16 mouse cellular contexts compared by ENCODE assay signal in the genomic region with DNA sequence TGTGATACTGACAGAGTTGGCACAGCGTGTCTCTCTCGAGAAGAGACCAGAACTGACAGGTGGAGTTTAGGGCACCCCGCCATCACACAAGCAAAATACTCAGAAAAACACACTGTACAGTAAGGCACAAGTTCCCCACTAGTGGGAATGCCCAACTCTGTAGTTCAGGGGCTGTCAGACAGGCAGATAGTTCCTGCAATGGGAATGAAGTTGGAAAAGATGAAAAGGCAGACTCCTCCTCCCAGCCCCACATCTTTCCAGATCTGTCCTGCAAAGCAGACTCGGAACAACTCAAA.
DNase-seq lines count a peak whose midpoint lies in the region; ATAC-seq and TF ChIP-seq lines count a peak whose summit lies in the region.
"Had no signal": no experiment of that assay in that cellular context is flagged by ENCODE, and none has a peak within 500 bp of the region (broad histone marks: within the 10 kb centered on the region; RNA-seq: fewer than 3 reads in every experiment).

No protein-coding gene starts in this region.

- H3K9ac ChIP-seq in heart, embryonic 15.5 days, result no peak overlapping the region
- H3K9ac ChIP-seq in lung, embryonic 16.5 days (ENCODE audit: low read length), result no peak overlapping the region
- H3K9ac ChIP-seq in intestine, embryonic 16.5 days (ENCODE audit: low read depth, low read length), result no peak overlapping the region
- H3K9ac ChIP-seq in stomach, postnatal 0 days (ENCODE audit: low read length), result no peak overlapping the region

- DNase-seq in heart, adult 18-20 months, result no peak
- DNase-seq in lung, postnatal 25 days (ENCODE audit: low spot score), result no peak
- DNase-seq in stomach, postnatal 0 days (ENCODE audit: low spot score), result no peak
- DNase-seq in adrenal gland, adult 8-10 months, result no peak
- DNase-seq in kidney, postnatal 4 days, result no peak
- DNase-seq: adrenal gland, postnatal 14 days; cerebellum, adult 11 months; gastrocnemius, postnatal 10 days; heart, postnatal 4 days; thymus, postnatal 25 days had no signal

- no peak overlapping the region for H3K27ac ChIP-seq in heart, embryonic 15.5 days
- H3K27ac ChIP-seq in lung, embryonic 16.5 days (ENCODE audit: low read length), result peak overlapping the region; percentile 32; the same call in 1 of the 2 replicates
- no peak overlapping the region for H3K27ac ChIP-seq in intestine, embryonic 16.5 days (ENCODE audit: low read length)
- H3K27ac ChIP-seq in stomach, postnatal 0 days (replicated peaks), result no peak overlapping the region

- H3K27me3 ChIP-seq in heart, embryonic 15.5 days, result no peaks in the 10 kb centered on the region
- H3K27me3 ChIP-seq in lung, embryonic 16.5 days (ENCODE audit: control insufficient read depth, insufficient read depth, low read depth, low read length), result no peaks in the 10 kb centered on the region
- no peaks in the 10 kb centered on the region for H3K27me3 ChIP-seq in intestine, embryonic 16.5 days (replicated peaks; ENCODE audit: control insufficient read depth, insufficient read depth, low read length)
- no peaks in the 10 kb centered on the region for H3K27me3 ChIP-seq in stomach, postnatal 0 days (ENCODE audit: control insufficient read depth, insufficient read depth, low read length)
- H3K27me3 ChIP-seq: megakaryocyte, embryonic 14.5 days had no signal

- ATAC-seq in heart, embryonic 15.5 days (replicated peaks; ENCODE audit: insufficient number of reproducible peaks, insufficient read depth, low FRiP score, low read depth), result no peak
- peak; percentile 50; the same call in 1 of the 2 replicates for ATAC-seq in lung, embryonic 16.5 days (ENCODE audit: low read depth)
- peak; percentile 29; the same call in 1 of the 2 replicates for ATAC-seq in intestine, embryonic 16.5 days
- ATAC-seq in stomach, postnatal 0 days (ENCODE audit: low FRiP score, low TSS enrichment), result peak; percentile 48
- ATAC-seq: CD4-positive, CD25-positive, alpha-beta regulatory T cell, adult 4 months had no signal

- H3K9me3 ChIP-seq in heart, embryonic 15.5 days (replicated peaks), result no peaks in the 10 kb centered on the region
- no peaks in the 10 kb centered on the region for H3K9me3 ChIP-seq in lung, embryonic 16.5 days (ENCODE audit: control insufficient read depth, low read length)
- H3K9me3 ChIP-seq in intestine, embryonic 16.5 days (ENCODE audit: control insufficient read depth, low read length), result no peaks in the 10 kb centered on the region
- no peaks in the 10 kb centered on the region for H3K9me3 ChIP-seq in stomach, postnatal 0 days (ENCODE audit: control insufficient read depth, low read length)

- no peak for TF ChIP-seq CTCF in stomach, postnatal 0 days (IDR thresholded peaks at IDR 0.05; ENCODE audit: low read depth)

- H3K36me3 ChIP-seq in heart, embryonic 15.5 days, result no peaks in the 10 kb centered on the region
- no peaks in the 10 kb centered on the region for H3K36me3 ChIP-seq in lung, embryonic 16.5 days (ENCODE audit: control insufficient read depth, insufficient read depth, low read length)
- no peaks in the 10 kb centered on the region for H3K36me3 ChIP-seq in intestine, embryonic 16.5 days (ENCODE audit: control insufficient read depth, insufficient read depth, low read length)
- H3K36me3 ChIP-seq in stomach, postnatal 0 days (ENCODE audit: control insufficient read depth, insufficient read depth, low read length), result no peaks in the 10 kb centered on the region

- no peaks in the 10 kb centered on the region for H3K4me1 ChIP-seq in heart, embryonic 15.5 days (replicated peaks)
- H3K4me1 ChIP-seq in lung, embryonic 16.5 days (replicated peaks; ENCODE audit: control insufficient read depth, insufficient read depth, low read length), result no peaks in the 10 kb centered on the region
- H3K4me1 ChIP-seq in intestine, embryonic 16.5 days (ENCODE audit: control insufficient read depth, insufficient read depth, low read length), result no peaks in the 10 kb centered on the region
- H3K4me1 ChIP-seq in stomach, postnatal 0 days (replicated peaks; ENCODE audit: control insufficient read depth, insufficient read depth), result no peaks in the 10 kb centered on the region
- H3K4me1 ChIP-seq: megakaryocyte, embryonic 14.5 days had no signal

- WGBS in heart, embryonic 15.5 days, result 81% methylated on average over 4 of the region's 4 CpGs
- WGBS in lung, embryonic 16.5 days, result 57% methylated on average over 4 of the region's 4 CpGs
- 77% methylated on average over 4 of the region's 4 CpGs for WGBS in intestine, embryonic 16.5 days
- WGBS in stomach, postnatal 0 days, result 66% methylated on average over 4 of the region's 4 CpGs

- peak overlapping the region; percentile 44; the same call in 1 of the 2 replicates for H3K4me2 ChIP-seq in heart, embryonic 15.5 days
- H3K4me2 ChIP-seq in lung, embryonic 16.5 days (ENCODE audit: low read depth, low read length), result peak overlapping the region; percentile 42
- peak overlapping the region; percentile 30; the same call in 1 of the 2 replicates for H3K4me2 ChIP-seq in intestine, embryonic 16.5 days (ENCODE audit: low read depth, low read length)
- H3K4me2 ChIP-seq in stomach, postnatal 0 days (replicated peaks; ENCODE audit: low read depth), result no peak overlapping the region

- TF ChIP-seq EP300 in stomach, postnatal 0 days (optimal IDR thresholded peaks at IDR 0.05), result no peak

- H3K4me3 ChIP-seq in heart, embryonic 15.5 days, result no peak overlapping the region
- H3K4me3 ChIP-seq in lung, embryonic 16.5 days (ENCODE audit: low read length), result no peak overlapping the region
- no peak overlapping the region for H3K4me3 ChIP-seq in intestine, embryonic 16.5 days (ENCODE audit: low read length)
- H3K4me3 ChIP-seq in stomach, postnatal 0 days (ENCODE audit: low read depth, low read length), result no peak overlapping the region
- H3K4me3 ChIP-seq: megakaryocyte, embryonic 14.5 days; myocyte had no signal
